Mouse (Mus musculus) left cerebral cortex, postnatal 10 days (tissue): Measurements from ENCODE around the gene Efna1. TPM values are rescaled to one million over a fixed set of nuclear protein-coding genes. Genes with fewer than 3 reads are reported as not detected.
A peak's percentile ranks its signal among the peaks of the same experiment; 100 is the strongest.

Experiments
- DNase-seq, 2 experiments: peaks; one replicate each; pipeline ENCODE4 v3.0.0; 2021 to 2022; ENCODE audit warnings: low spot score in 2 of 2, mixed read lengths in 1 of 2; ENCODE audit errors: extremely low spot score in 1 of 2
- intact Hi-C: fragments of 180-260 bp; cut with DNase I; formaldehyde crosslinking; loops from one replicate; pipeline ENCODE4 v1.15.1; 2025
- total RNA-seq, 2 experiments: library from RNA; stranded (reverse); gene quantifications; 2 replicates each; pipeline ENCODE4 v1.2.3; 2021

The Efna1 gene
- total RNA-seq, 2 experiments from 2014 or later, result 3.3 to 4.4 TPM

GRCm38 (mm10) chr3:89287286-89287685, 6.3 kb upstream of the Efna1 start:
- no peak for DNase-seq
- intact Hi-C loops, result no loop called here

GRCm38 (mm10) chr3:89285526-89285925, 4.6 kb upstream of the Efna1 start:
- no peak for DNase-seq
- intact Hi-C loops, result no loop called here

- DNase-seq, result no peak
- intact Hi-C loops, result loop anchor here (5.0 kb wide), 1 partner anchor 37 kb away; the partner anchor contains the start of genes Krtcap2 and Trim46
These were observed 3.3 kb upstream of the Efna1 start for GRCm38 (mm10) chr3:89284261-89284660.

- intact Hi-C loops, result loop anchor here (5.0 kb wide), 1 partner anchor 35 kb away; the partner anchor contains the start of genes Krtcap2 and Trim46
- DNase-seq, result no peak
These were observed 1.3 kb upstream of the Efna1 start for GRCm38 (mm10) chr3:89282291-89282643.

- peak; percentile 76 to 86 for DNase-seq
- intact Hi-C loops, result loop anchor here (5.0 kb wide), 1 partner anchor 34 kb away; the partner anchor contains the start of genes Krtcap2 and Trim46
These were observed 793 bp upstream of the Efna1 start for GRCm38 (mm10) chr3:89281579-89282290.

GRCm38 (mm10) chr3:89280050-89280605, 814 bp downstream of the Efna1 start:
- DNase-seq, result peak in 1 of 2 experiments; percentile 64
- intact Hi-C loops, result loop anchor here (5.0 kb wide), 1 partner anchor 33 kb away; the partner anchor contains the start of genes Krtcap2 and Trim46

DNA sequence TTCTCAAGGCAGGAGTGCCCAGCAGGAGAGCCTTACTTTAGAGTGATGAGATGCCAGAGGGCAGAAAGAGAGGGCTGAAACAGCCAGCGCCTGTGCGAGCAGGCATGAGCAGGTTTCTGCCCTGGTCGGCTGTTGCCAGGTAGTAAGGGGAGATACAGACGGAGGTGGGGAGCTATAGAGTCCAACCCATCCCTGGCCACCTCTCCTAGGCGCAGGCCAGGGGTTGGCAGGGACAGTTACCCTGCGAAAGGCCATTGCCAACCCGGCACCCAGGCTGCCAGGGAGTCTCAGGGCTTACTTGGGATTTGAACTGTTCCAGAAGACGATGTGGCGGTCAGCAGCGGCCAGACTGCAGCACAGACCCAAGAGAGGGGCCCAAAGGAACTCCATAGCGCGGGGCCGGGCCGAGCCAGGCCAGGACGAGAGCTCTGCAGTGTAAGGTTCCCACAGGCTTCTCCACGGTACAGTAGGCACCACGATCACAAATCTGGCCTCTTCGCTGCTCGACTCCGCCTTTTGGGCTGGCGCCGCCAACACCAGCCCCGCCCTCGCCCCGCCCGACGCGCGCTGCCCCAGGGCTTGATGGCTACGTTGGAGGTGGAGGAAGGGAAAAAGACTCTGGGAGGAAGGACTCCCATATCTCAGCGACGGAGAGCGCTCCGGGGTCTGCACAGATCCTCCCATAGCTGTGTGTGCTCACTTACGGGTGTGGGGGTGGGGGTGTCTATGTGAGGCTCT, 1.6 kb downstream of the Efna1 start:
- DNase-seq, result peak in 1 of 2 experiments; percentile 89
- intact Hi-C loops, result no loop called here

DNA sequence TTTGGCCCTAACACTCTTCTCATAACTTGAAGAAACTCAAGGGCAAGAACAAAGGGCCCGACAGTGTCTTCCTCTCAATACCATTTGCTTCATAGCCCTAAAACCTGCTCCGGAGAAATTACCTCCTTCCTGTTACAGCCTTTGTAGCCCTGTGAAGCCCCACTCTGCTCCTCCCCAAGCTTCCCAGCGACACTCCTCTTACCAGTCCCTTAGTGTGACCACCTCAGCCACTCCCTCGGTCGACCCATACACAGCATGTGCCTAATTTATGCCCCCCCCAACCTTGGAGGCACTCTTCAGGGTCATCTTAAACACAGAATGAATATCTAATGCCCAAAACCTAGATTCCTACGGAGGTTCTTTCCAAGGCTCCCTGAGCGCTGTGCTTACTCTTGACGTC, 2.3 kb downstream of the Efna1 start:
- no peak for DNase-seq
- intact Hi-C loops, result no loop called here

- DNase-seq, result peak in 1 of 2 experiments; percentile 68
- intact Hi-C loops, result no loop called here
These were observed 2.8 kb downstream of the Efna1 start for GRCm38 (mm10) chr3:89278107-89278506.

GRCm38 (mm10) chr3:89277281-89278021, 3.5 kb downstream of the Efna1 start:
- peak in 1 of 2 experiments; percentile 47 for DNase-seq
- intact Hi-C loops, result no loop called here

- DNase-seq, result no peak
- intact Hi-C loops, result no loop called here
These were observed 4.9 kb downstream of the Efna1 start for GRCm38 (mm10) chr3:89276061-89276460.

- DNase-seq, result no peak
- intact Hi-C loops, result no loop called here
These were observed 9.2 kb downstream of the Efna1 start for GRCm38 (mm10) chr3:89271760-89272159.

DNA sequence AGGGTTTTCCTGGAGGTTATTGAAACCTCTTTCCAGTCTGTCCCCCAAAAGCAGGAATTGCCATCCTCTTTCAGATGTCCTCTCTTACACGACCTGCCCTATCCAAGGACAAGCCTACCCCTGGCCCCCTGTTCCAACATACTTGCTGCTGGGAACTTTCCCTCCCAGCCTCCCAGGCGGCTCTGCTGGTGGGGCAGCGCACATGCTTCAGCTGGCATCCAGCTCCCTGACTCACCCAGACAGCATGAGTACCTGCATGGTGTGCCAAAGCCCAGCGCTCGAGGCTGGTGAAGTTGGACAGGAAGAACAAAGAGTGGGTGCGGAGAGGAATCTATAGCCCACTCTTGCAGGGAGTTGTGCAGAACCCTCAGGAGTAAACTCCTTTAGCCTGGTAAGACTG, 10.1 kb downstream of the Efna1 start:
- peak in 1 of 2 experiments; percentile 62 for DNase-seq
- intact Hi-C loops, result no loop called here

GRCm38 (mm10) chr3:89270051-89270755, 10.7 kb downstream of the Efna1 start, which contains the start of gene Slc50a1:
Slc50a1 (minus strand) TSS chr3:89270570.
- DNase-seq, result peak; percentile 73 to 93
- intact Hi-C loops, result no loop called here

- intact Hi-C loops, result loop anchor here (10.0 kb wide), 1 partner anchor 586 kb away; no protein-coding TSS in a partner anchor
- no peak for DNase-seq
These were observed 12.0 kb downstream of the Efna1 start for GRCm38 (mm10) chr3:89268916-89269315.

GRCm38 (mm10) chr3:89266439-89266893, 14.5 kb downstream of the Efna1 start:
- DNase-seq, result peak; percentile 78 to 80
- intact Hi-C loops, result loop anchor here (10.0 kb wide), 1 partner anchor 588 kb away; no protein-coding TSS in a partner anchor

- intact Hi-C loops, result loop anchor here (10.0 kb wide), 1 partner anchor 592 kb away; no protein-coding TSS in a partner anchor
- DNase-seq, result no peak
These were observed 18.5 kb downstream of the Efna1 start for GRCm38 (mm10) chr3:89262417-89262816.

DNA sequence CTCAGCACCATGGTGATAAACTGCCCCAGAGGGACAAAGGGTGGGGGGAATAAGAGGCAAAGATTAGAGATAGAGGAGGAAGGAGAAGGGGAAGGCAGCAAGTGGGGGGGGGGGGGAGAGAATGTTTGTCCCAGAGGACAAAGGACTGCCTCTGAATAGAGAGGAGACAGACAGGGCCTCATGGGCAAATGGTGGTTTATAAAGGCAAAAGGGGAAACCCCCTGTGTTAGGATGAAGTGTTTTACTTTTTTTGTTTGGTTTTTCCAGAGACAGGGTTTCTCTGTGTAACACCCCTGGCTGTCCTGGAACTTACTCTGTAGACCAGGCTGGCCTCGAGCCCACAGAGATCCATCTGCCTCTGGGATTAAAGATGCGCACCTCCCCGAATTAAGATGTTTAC, 20.7 kb downstream of the Efna1 start:
- no peak for DNase-seq
- intact Hi-C loops, result loop anchor here (10.0 kb wide), 1 partner anchor 595 kb away; no protein-coding TSS in a partner anchor
